Mouse (Mus musculus): Measurements from ENCODE around the gene Cntnap4.

Cntnap4 gene

DNA sequence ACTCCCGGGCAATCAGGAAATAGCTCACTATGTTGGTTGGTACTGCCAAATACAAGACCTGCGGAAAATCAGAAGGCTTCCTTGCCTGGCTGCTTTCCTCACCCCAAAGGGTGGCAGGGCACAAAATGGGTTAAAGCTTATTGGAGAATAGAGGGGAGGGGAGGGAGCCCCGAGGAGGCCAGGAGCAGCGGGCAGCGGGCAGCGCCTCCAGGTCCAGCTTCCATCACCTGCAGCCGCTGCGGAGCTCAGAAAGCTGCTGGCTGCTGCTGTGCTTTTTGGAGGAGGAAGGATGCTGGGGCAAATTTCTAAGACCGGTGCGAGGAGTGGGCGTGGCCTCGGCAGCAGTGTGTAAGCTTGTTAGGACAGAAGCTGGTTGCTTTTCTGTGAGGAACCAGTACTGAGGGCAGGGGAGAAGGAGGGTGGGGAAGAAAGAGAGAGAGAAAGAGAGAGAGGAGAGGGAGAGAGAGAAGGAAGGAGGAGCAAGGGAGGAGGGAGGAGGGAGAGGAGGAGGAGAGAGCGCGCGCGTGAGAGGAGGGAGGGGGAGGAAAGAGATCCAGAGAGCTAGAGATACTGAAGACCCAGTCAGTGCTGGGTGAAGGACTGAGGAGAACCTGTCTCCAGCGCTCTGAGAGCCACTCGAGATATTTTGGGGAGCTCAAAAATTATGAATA lies at the start of gene Cntnap4:
Cntnap4 (plus strand) TSS at position 573 of the 671 bp plus-strand sequence.
- DNase-seq (ENCODE audit: extremely low read depth, low read depth) = no peak

DNA sequence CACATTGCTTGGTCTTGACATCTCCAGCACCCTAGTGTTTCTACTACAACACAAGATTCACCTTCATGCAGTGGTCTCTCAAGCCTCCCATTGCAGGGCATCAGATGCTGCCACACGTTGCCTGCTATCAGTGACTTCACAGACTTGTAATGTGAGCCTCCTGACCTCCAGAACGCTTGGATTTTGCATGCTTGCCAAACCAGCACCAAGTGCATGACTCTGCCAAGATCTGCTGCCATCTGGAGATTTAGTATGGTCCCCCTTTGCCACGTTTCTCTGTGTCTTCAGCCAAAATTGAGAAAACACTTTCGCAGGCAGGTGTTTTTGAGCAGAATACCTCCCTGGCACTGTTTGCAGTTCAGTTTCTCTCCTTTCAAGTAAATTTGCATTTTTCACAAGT lies 12.5 kb upstream of the Cntnap4 start:
- no peak for DNase-seq (ENCODE audit: extremely low read depth, low read depth)

DNA sequence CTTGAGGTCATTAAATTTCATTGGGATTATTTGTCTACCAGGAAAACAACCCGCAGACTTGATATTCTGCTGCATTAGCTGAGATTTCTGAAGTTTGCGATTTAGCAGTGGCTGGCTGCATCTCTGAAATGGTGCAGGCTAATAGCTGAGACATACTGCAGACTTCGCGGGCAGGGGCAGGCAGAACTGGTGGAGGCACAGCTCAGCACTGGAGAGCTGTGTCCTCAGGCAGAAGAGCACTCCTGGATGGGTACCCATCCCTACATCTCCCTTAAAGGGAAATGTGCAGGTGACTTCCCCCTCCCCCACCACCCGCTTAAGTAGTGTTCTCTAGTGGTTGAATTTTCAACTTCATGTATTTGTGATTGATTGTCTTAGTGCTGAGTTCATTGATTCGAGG lies 698 bp downstream of the Cntnap4 start:
- DNase-seq (ENCODE audit: extremely low read depth, low read depth) = no peak

DNA sequence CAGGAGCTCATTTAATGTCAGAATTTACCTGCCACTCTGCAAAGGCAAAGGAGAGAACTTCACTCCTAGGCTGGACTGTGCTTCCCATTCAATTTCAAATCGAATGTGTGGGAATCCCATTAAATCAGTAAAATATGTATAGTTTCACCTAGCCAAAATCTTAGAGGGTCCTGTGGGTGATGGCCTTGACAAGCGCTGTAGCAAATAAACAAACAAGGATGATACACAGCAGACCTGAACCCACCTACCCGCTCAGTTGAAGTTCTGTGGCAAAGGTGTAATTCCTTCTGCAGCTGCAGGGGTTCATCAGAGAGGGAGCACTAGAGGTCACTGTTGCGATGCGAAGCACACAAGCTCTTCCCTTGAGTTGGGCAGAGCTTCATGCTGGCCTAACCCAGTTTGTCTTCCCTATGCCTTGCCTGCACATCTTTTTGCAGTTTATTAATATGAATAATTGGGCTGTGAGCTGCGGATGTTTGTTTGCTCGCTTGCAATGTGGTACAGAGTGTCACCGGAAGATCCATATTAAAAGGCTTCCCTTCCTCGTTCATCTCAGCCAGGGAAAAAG lies 1.6 kb downstream of the Cntnap4 start:
- DNase-seq (ENCODE audit: extremely low read depth, low read depth) = no peak

DNA sequence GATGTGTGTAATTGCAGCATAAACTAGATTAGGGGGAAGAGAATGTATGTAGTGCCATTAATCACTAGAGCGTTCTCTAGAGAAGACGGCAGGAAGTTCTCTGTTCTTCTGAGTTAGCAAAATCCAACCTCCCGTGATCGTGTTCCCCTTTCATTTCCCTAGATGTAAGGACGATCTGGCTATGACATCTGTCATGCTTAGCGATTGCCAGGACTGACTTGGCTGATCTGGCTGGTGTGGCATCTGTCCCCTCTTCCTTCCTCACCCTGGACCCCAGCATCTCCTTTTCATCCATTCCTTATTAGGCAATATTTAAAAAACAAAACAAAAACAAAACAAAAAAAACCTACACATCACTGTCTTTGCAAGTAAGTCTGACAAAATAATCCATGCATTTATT lies 11.6 kb downstream of the Cntnap4 start:
- no peak for DNase-seq (ENCODE audit: extremely low read depth, low read depth)

DNA sequence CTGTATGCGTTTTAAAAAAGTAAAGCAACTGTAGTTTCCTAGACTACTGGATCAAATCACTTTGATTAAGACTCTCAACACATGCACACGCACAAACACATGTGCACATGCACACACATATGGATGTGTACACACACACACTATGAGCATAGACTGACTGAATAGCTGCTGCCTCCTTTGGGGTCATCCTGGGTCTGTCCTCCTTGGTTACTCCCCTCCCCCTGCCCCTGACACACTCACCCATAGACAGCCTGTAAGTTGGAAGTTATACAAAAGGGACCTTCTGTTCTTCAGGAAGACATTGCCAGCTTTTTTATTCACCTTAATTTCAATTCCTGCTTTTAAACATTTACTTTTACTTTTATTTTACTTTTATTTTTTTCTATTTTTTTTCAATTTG lies 13.6 kb downstream of the Cntnap4 start:
- no peak for DNase-seq (ENCODE audit: extremely low read depth, low read depth)

DNA sequence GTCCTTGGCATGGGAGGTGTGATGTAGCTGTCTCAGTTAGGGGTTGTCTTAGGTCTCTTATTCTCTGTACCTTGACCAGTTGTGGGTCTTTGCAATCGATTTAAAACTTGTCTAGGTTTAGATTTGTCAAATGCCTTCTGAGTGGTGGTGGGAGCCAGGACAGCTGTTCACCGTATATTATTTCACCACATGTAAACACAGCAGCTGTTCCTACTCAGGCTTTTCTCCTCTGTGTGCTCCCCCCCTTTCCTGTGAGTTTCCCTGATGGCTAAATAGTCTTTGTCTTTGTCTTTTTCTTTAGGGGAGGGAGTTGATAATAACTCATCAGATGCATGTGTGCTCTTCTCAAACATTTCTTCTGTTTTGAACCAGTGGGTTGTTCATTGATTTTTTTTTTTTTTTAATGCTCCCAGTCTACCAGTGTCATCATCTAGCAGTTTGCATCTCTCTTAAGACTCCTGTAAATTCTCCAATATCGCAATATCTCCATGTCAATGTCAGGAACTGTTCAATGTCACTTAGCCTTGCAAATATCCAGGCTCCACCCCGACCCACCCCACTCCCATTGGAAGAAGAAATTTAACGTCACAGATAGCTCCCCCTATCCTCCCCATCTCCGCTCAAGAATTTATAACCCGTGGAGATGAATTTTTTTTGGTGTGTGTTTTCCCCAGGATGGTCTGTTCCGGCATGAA lies 18.7 kb downstream of the Cntnap4 start:
- DNase-seq (ENCODE audit: extremely low read depth, low read depth) = no peak

DNA sequence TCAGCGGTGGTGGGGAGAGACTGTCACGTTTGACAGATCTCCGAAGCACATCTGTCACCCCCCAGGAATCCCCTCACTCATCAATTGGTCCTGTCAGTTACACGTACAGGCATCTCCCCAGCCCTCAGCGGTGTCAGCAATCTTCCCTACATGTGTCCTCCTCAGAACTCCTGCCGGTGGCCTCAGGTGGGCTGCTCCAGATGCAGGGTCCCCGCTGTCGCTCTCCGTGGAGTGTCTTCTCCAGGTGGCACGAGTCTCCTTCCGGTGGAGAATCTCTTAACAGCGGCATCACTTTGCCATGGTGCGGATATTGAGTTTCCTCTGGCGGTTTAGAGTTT lies 19.2 kb downstream of the Cntnap4 start:
- DNase-seq (ENCODE audit: extremely low read depth, low read depth) = no peak

DNA sequence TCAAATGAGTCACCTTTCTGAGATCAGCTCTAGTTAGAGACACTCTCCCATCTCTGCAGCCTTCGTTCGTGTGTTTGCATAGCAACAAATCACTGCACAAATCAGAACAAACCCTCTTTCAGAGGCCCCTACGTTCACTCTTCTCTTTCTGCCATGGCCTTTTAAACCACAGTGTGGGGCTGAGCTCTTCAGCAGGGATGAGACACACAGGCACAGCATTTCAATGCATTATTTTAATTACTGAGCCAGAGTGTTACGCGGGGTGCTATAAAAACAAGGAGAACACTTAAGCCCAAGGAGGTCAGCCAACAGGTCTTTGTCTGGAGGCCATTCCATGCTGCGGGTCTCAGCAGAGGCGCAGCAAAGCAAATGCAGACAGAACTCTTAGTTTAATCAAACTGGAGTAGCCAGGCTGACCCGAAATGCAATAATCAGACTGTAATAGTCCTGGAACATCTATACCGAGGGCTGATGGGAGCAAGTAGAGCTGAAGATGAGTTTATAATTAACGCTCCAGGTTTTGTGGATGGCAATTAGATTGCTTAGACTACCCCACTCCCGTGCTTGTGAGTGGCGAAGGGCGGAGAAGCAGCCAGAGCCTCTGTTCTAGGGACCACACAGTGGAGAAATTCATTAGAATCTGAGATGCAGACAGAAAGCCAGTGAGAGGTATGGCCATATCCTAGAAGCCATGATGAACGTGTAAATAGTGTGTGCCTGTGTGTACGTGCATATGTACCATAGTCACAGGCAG lies 26.4 kb downstream of the Cntnap4 start:
- DNase-seq (ENCODE audit: extremely low read depth, low read depth) = no peak

DNA sequence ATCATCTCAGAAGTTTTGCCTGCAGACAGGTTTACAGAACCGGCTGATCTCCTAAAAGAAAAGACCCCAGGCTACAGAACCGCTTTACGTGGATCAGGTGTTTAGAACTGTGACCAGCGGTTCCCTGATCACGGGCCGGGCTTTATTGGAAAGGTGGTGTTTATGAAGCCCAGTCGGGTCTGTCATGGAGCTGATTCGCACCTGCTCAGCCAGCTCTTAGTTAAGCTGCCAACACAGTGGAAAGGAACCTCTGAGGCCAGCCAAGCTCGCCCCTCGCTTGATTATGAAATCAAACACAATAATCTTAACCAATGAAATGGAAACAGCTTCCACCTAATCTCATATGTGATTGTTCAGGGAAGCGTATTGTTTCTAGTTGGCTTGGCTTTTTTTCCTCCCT lies 30.1 kb downstream of the Cntnap4 start:
- no peak for DNase-seq (ENCODE audit: extremely low read depth, low read depth)

DNA sequence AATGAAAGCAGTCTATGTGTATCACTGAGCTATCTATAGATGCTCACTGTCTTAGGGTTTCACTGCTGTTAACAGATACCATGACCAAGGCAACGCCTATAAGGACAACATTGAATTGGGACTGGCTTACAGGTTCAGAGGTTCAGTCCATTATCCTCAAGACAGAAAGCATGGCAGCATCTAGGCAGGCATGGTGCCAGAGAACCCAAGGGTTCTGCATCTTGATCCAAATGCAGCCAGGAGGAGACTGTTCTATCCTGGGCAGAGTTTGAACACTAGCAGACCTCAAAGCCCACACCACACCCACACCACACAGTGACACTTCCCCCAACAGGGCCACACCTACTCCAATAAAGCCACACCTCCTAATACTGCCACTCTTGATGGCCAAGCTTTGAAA lies 31.3 kb downstream of the Cntnap4 start:
- no peak for DNase-seq (ENCODE audit: extremely low read depth, low read depth)

DNA sequence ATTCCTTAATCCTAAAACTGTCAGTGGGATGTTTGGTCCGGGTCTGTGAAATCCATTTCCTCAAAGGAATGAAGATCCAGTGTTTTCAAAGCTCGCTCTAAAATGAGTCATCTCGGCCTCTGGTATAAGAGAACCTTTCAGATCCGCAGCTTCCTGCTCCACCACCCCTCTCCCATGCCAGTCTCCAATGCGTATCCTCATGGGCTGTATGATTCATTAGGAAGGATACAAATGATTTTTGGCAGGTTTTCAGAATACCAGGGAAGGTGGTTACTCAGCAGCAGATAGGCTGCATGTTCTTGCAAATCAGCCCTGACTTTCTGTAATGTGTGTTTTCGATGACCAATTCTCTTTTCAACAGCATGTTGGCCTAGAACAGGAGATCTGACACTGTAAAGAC lies 40.3 kb downstream of the Cntnap4 start:
- DNase-seq (ENCODE audit: extremely low read depth, low read depth) = no peak

DNA sequence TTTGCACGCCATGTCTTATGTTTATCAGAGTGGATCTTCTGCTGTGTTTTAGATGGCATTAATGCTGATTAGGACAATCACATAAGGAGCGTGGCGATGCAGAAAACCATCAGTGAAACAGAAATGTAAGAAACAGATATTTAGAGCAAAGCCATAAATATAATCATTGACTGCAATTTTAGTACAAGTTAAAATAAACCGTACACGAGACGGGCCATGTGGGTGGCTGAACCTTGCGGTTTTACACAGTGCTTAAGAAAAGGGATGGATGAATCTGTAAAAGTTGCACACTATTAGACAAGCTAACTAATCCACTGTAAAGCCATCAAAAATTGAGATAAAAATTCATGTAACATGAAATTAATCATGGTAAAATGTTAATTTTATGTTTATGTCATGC lies 58.9 kb downstream of the Cntnap4 start:
- no peak for DNase-seq (ENCODE audit: extremely low read depth, low read depth)

DNA sequence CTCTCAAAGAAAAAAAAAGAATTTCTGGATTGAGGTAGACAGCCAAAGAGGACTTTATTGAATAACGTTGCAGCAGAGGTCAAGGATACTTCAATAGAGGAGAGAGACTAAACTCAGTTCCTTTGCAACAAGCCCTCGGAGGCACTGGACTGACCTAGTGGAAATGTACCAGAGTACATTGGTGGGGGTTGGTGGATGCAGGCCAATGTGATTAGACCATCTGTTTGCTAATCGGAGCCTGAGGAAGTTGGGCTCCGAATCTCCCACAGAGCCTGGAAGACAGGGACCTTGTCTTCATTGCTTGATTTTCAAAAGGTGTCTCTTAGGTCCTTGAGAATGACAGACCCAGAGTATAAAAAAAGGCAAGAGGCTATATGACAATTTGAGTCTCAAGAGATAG lies 82.8 kb downstream of the Cntnap4 start:
- no peak for DNase-seq (ENCODE audit: extremely low read depth, low read depth)

DNA sequence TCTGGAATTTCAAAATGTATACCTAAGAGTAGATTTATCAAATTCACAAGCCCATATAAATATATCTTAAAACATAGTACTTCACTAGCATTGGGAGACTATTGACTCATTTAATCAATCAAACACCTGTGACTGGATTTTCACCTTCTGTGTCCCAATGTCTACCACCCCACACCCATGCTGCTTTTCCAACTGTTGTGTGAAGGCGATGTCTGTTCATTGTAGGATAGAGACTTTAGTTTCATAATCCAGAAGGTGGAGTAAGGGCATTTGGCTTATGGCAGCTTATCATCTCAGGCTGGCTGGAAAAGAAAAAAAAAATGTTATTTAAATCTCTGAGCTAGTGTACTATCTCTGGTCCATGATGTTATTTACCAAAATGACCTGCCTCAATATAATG lies 83.4 kb downstream of the Cntnap4 start:
- DNase-seq (ENCODE audit: extremely low read depth, low read depth) = no peak

DNA sequence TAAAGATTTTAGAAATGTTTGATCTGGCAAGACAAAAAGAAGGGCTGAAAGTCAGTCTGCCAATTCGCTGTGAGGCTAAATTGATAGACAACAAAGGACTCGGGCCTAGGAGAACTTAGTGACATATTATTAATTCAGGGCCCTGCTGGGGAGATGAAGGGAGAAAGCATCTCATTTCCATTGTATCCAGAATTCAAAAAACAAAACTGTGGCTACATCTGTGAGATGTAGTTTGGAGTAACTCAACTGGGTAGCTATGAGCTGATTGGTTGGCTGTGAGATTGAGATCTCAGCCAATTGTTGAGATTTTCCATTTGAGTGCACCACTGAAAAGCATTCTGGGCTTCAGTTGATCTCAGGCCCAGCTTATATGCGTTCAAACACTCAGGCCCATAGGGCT lies 84.2 kb downstream of the Cntnap4 start:
- DNase-seq (ENCODE audit: extremely low read depth, low read depth) = no peak

DNA sequence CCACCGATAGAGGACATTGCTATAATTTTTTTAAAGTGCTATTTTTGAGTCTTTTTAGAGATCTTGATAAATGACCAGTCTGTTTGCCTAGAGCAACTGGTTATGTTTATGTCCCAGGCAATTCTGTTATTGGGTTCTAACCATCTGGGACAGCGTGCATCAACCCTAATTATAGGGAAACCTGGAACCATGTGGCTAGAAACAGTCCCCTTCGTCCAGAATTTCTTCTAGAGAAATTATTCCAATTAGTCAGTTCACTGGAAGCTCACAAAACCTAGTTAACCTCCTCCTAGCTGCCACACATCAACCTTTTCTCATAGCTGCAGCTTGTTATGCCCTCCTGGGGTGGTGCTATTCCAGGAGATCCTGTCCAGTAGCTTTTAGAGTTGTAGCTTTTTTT lies 94.2 kb downstream of the Cntnap4 start:
- DNase-seq (ENCODE audit: extremely low read depth, low read depth) = no peak

DNA sequence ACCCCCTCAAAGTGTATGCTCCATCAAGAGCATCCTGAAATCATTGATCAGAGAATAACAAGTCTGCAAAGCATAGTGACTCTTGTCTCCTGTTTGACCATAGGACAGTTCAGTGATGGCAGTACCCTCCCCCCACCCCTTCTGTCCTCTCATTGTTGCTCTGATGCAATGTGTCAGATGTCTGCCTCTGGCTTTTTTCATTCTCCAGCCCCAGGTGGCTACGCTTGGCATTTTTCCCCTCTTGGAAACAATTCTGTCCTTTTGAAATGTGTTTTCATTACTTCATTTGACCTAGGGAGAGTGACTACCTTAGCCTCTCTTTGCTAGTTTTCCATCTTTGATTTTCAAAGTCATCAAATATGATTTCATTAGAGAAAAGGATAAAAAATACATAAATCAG lies 104.8 kb downstream of the Cntnap4 start:
- no peak for DNase-seq (ENCODE audit: extremely low read depth, low read depth)

DNA sequence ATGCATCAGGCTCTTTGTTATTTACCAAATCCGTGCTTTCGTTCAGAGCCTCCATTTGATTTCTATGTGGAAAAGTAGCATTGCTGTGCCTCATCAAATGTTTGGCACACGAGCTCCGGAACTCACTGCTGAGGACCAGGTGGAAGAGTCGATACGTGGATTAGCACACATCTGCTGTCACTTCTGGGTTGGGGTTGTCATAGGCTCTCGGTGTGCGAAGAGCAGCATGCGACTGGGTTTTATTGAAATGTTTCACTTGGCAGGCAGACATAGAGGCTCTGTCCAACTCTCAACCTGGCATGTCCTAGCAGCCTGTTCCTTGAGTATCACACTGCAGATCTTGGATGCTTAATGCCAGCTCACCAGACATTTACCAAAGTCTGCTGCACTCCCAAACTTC lies 111.9 kb downstream of the Cntnap4 start:
- DNase-seq (ENCODE audit: extremely low read depth, low read depth) = no peak

DNA sequence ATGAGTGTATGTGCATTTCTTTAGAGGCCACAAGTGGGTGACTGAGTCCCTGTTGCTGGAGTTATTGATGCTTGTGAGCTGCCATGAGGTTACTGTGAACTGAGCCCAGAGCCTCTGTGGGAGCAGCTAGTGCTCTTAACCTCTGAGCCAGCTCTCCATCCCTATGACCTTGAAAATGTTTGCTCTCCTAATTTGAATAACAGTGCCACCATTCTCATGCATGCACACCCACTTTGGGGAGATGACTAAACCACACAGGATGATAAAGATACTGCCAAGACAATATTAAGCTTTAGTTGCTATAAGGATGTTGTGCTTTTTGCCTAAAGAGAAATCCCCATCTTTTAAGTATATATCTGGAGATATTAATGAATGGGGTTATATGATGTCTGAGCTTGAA lies 125.9 kb downstream of the Cntnap4 start:
- no peak for DNase-seq (ENCODE audit: extremely low read depth, low read depth)

DNA sequence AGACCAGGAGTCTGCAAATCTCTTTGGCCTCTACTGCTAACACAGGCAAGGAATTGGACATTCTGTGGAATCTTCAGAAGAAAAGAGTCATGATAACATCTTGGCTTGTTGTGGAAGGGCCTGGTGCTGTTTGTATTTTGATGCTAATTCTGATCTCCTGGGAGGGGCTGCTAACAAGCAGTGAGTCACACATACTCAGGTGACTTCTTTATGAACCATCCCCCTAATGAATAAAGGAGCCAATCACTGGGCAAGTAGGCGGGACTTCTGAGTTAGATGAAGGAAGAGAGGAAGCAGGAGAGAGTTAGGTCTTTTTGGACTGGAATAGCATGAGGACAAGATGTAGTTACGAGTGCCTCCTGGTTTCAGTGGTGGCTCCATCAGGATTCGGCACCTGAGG lies 128.3 kb downstream of the Cntnap4 start:
- DNase-seq (ENCODE audit: extremely low read depth, low read depth) = no peak

DNA sequence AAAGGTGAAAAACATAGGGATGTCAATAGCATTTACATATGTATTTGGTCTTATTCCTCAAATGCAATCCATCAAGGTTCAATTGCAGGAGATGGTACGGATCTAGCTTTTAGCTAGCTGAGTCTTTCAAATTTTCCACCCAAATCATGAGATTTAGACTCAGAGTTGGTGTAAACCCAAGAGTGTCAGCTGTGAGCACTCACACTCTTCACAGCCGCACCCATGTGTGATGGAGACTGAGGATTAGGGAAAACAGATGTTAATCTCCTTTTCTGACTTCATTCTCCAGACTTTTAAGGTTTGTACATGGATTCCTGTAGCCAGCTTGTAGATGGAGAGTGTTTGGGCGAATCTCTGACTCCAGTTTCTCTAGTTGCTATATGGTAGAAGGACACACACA lies 147.1 kb downstream of the Cntnap4 start:
- DNase-seq (ENCODE audit: extremely low read depth, low read depth) = no peak
